Mouse (Mus musculus): ENCODE results near the gene Ttc23. TPM values are rescaled to one million over a fixed set of nuclear protein-coding genes. Genes with fewer than 3 reads are reported as not detected.

Gene Ttc23
- polyA plus RNA-seq, 1 experiment from 2014 or later = 5.4 TPM

DNA sequence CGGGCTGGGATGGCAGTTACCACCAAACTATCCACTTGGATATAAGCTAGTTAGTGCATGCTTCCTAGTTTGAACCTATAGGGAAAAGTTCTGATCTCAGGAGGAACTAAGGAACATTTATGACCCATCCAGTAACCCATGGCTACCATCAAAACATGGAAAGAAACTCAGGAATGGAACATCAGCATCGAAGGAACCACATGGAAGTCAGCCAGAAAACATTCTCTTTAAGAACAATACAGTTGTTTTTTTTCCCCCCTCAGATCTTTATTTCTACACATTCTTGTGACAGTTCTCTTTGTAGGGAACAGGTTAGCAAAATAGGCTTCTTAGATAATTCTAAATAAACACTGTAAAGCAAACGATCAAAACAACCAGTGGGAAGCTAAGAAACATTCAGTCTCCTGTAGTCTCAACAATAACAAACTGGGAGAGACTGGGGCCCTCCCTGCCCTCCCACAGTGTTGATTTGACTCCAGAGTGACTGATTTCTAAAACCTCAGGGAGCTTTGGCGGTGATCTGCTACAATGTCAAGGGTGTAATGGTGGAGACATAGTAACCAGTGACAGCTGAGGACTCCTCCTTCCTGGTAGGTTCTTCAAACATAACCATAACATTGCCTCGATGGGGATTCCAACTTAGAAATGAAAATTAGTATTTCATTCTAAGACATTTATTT lies 83.4 kb downstream of the Ttc23 start:
- Histone ChIP-seq H3K36me3 (ENCODE audit: control insufficient read depth, insufficient read depth, low read length) (no peaks in the 10 kb centered on the region), H3K27ac (ENCODE audit: low read length) (no peak overlapping the region), H3K9ac (ENCODE audit: low read depth, low read length) (no peak overlapping the region), H3K27me3 (ENCODE audit: control insufficient read depth, insufficient read depth, low read depth, low read length) (no peaks in the 10 kb centered on the region), H3K4me2 (ENCODE audit: low read length) (no peak overlapping the region), H3K9me3 (replicated peaks; ENCODE audit: control insufficient read depth, low read length, poor library complexity, severe bottlenecking) (no peaks in the 10 kb centered on the region), H3K4me3 (ENCODE audit: low read depth, low read length) (no peak overlapping the region), H3K4me1 (ENCODE audit: control insufficient read depth, insufficient read depth, low read length) (no peaks in the 10 kb centered on the region)
- WGBS = 66% methylated on average over 5 of the region's 5 CpGs
- no peak for ATAC-seq

DNA sequence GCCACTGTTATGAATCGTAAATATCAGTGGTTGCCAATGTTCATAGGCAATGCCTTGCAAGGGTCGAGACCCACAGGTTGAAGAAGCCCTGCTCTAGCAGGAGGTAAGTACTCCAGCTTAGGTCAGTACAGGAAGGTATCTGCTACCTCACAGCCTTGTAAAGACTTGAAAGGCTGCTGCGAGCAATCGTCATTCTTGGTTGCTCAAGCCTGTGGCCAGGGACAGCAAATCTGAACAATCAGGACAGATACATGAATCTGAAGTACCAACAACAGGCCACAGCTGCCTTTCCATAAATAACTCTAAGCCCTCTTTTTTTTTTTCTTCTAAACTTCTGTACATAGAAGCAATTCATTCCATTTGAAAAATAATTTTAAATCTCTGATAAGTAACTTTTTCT lies 85.1 kb downstream of the Ttc23 start:
- Histone ChIP-seq H3K4me3 (ENCODE audit: low read depth, low read length) (no peak overlapping the region), H3K4me1 (ENCODE audit: control insufficient read depth, insufficient read depth, low read length) (no peaks in the 10 kb centered on the region), H3K4me2 (ENCODE audit: low read length) (no peak overlapping the region), H3K27me3 (ENCODE audit: control insufficient read depth, insufficient read depth, low read depth, low read length) (no peaks in the 10 kb centered on the region), H3K9ac (ENCODE audit: low read depth, low read length) (no peak overlapping the region), H3K36me3 (ENCODE audit: control insufficient read depth, insufficient read depth, low read length) (no peaks in the 10 kb centered on the region), H3K9me3 (replicated peaks; ENCODE audit: control insufficient read depth, low read length, poor library complexity, severe bottlenecking) (no peaks in the 10 kb centered on the region), H3K27ac (ENCODE audit: low read length) (no peak overlapping the region)
- ATAC-seq = no peak
- 75% methylated on average over 4 of the region's 4 CpGs for WGBS

GRCm38 (mm10) chr7:67740382-67740781 lies 93.2 kb downstream of the Ttc23 start:
- H3K9ac ChIP-seq (ENCODE audit: low read depth, low read length) = no peak overlapping the region
- H3K36me3 ChIP-seq (ENCODE audit: control insufficient read depth, insufficient read depth, low read length) = no peaks in the 10 kb centered on the region
- no peak overlapping the region for H3K27ac ChIP-seq (ENCODE audit: low read length)
- H3K9me3 ChIP-seq (replicated peaks; ENCODE audit: control insufficient read depth, low read length, poor library complexity, severe bottlenecking) = no peaks in the 10 kb centered on the region
- no peak overlapping the region for H3K4me3 ChIP-seq (ENCODE audit: low read depth, low read length)
- 93% methylated on average over 4 of the region's 4 CpGs for WGBS
- H3K4me2 ChIP-seq (ENCODE audit: low read length) = no peak overlapping the region
- ATAC-seq = no peak
- no peaks in the 10 kb centered on the region for H3K4me1 ChIP-seq (ENCODE audit: control insufficient read depth, insufficient read depth, low read length)
- no peaks in the 10 kb centered on the region for H3K27me3 ChIP-seq (ENCODE audit: control insufficient read depth, insufficient read depth, low read depth, low read length)

DNA sequence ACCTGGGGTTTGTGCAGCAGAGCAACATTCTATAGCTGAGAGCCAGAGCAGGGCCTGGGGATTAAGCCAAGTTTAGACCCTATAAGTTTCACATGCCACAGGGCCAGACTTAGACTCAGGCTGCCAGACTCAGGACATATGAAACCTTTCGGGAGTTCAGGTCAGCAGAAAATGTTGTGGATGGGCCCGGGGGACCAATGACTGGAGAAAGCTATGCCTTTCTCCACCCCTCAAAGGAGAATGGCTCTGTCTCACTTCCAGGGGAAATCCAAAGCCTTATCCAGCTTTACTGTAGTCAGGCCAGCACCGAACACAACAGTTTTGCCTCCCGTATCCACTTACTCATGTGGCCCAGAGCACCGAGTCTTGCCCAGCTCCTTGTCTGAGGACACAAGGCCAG lies 93.6 kb downstream of the Ttc23 start:
- no peaks in the 10 kb centered on the region for H3K4me1 ChIP-seq (ENCODE audit: control insufficient read depth, insufficient read depth, low read length)
- no peak overlapping the region for H3K4me3 ChIP-seq (ENCODE audit: low read depth, low read length)
- no peak for ATAC-seq
- no peak overlapping the region for H3K27ac ChIP-seq (ENCODE audit: low read length)
- H3K27me3 ChIP-seq (ENCODE audit: control insufficient read depth, insufficient read depth, low read depth, low read length) = no peaks in the 10 kb centered on the region
- H3K4me2 ChIP-seq (ENCODE audit: low read length) = no peak overlapping the region
- no peak overlapping the region for H3K9ac ChIP-seq (ENCODE audit: low read depth, low read length)
- WGBS = 89% methylated on average over 5 of the region's 5 CpGs
- H3K9me3 ChIP-seq (replicated peaks; ENCODE audit: control insufficient read depth, low read length, poor library complexity, severe bottlenecking) = no peaks in the 10 kb centered on the region
- H3K36me3 ChIP-seq (ENCODE audit: control insufficient read depth, insufficient read depth, low read length) = no peaks in the 10 kb centered on the region

DNA sequence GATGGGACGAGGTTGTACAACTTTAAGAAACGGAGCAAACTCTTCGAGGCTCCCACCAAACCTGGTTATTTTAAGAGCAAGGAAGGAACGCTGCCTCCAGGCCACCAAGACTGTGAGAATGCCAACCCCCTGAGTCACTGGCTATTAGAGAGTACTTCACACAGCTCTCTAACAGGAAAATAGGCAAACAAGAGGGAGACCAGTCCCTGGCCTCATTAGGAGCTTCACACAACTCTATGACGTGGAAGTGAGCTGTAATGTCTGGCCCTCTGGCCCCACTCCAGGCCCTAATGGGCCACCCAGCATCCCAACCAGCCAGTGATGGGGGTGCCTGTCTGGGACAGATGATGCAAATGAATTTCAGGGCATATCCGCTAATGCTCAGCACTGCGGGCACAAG lies 94.5 kb downstream of the Ttc23 start:
- no peaks in the 10 kb centered on the region for H3K27me3 ChIP-seq (ENCODE audit: control insufficient read depth, insufficient read depth, low read depth, low read length)
- H3K4me2 ChIP-seq (ENCODE audit: low read length) = no peak overlapping the region
- 87% methylated on average over 7 of the region's 7 CpGs for WGBS
- no peak overlapping the region for H3K9ac ChIP-seq (ENCODE audit: low read depth, low read length)
- no peaks in the 10 kb centered on the region for H3K36me3 ChIP-seq (ENCODE audit: control insufficient read depth, insufficient read depth, low read length)
- no peak overlapping the region for H3K27ac ChIP-seq (ENCODE audit: low read length)
- no peaks in the 10 kb centered on the region for H3K9me3 ChIP-seq (replicated peaks; ENCODE audit: control insufficient read depth, low read length, poor library complexity, severe bottlenecking)
- H3K4me3 ChIP-seq (ENCODE audit: low read depth, low read length) = no peak overlapping the region
- no peaks in the 10 kb centered on the region for H3K4me1 ChIP-seq (ENCODE audit: control insufficient read depth, insufficient read depth, low read length)
- ATAC-seq = no peak

GRCm38 (mm10) chr7:67747731-67748305 lies 100.6 kb downstream of the Ttc23 start:
- Histone ChIP-seq H3K27ac (ENCODE audit: low read length) (no peak overlapping the region), H3K4me3 (ENCODE audit: low read depth, low read length) (no peak overlapping the region), H3K9ac (ENCODE audit: low read depth, low read length) (no peak overlapping the region), H3K36me3 (ENCODE audit: control insufficient read depth, insufficient read depth, low read length) (no peaks in the 10 kb centered on the region), H3K9me3 (replicated peaks; ENCODE audit: control insufficient read depth, low read length, poor library complexity, severe bottlenecking) (no peaks in the 10 kb centered on the region), H3K4me2 (ENCODE audit: low read length) (no peak overlapping the region), H3K27me3 (ENCODE audit: control insufficient read depth, insufficient read depth, low read depth, low read length) (no peaks in the 10 kb centered on the region), H3K4me1 (ENCODE audit: control insufficient read depth, insufficient read depth, low read length) (no peaks in the 10 kb centered on the region)
- WGBS = 92% methylated on average over 4 of the region's 4 CpGs
- no peak for ATAC-seq

GRCm38 (mm10) chr7:67749441-67750239 lies 102.4 kb downstream of the Ttc23 start:
- no peak overlapping the region for H3K4me2 ChIP-seq (ENCODE audit: low read length)
- WGBS = 73% methylated on average over 4 of the region's 4 CpGs
- no peaks in the 10 kb centered on the region for H3K4me1 ChIP-seq (ENCODE audit: control insufficient read depth, insufficient read depth, low read length)
- no peak overlapping the region for H3K4me3 ChIP-seq (ENCODE audit: low read depth, low read length)
- no peak for ATAC-seq
- no peaks in the 10 kb centered on the region for H3K27me3 ChIP-seq (ENCODE audit: control insufficient read depth, insufficient read depth, low read depth, low read length)
- no peak overlapping the region for H3K27ac ChIP-seq (ENCODE audit: low read length)
- no peak overlapping the region for H3K9ac ChIP-seq (ENCODE audit: low read depth, low read length)
- no peaks in the 10 kb centered on the region for H3K9me3 ChIP-seq (replicated peaks; ENCODE audit: control insufficient read depth, low read length, poor library complexity, severe bottlenecking)
- no peaks in the 10 kb centered on the region for H3K36me3 ChIP-seq (ENCODE audit: control insufficient read depth, insufficient read depth, low read length)

DNA sequence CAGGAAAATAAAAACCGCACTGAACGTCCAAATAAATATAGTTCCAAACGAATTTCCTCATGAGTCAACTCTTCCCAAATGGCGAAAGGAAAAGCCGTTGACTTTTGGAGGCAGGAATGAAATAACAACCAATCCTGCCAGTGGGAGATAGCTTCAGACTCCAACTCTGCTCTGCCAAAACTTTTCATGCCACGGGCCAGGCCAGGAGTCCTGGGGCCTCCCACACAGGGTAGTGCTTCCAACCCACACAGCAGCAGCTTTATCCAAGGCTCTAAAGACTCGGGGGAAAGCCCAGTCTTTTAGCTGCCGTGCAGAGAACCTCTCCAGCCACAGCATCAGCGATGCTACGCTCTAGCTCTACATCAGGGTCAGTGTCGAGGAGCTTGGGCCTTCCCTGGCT lies 107.4 kb downstream of the Ttc23 start:
- Histone ChIP-seq H3K27me3 (ENCODE audit: control insufficient read depth, insufficient read depth, low read depth, low read length) (peaks cover 7% of the 10 kb centered on the region), H3K36me3 (ENCODE audit: control insufficient read depth, insufficient read depth, low read length) (no peaks in the 10 kb centered on the region), H3K9ac (ENCODE audit: low read depth, low read length) (no peak overlapping the region), H3K27ac (ENCODE audit: low read length) (no peak overlapping the region), H3K9me3 (replicated peaks; ENCODE audit: control insufficient read depth, low read length, poor library complexity, severe bottlenecking) (no peaks in the 10 kb centered on the region), H3K4me3 (ENCODE audit: low read depth, low read length) (no peak overlapping the region), H3K4me1 (ENCODE audit: control insufficient read depth, insufficient read depth, low read length) (no peaks in the 10 kb centered on the region), H3K4me2 (ENCODE audit: low read length) (no peak overlapping the region)
- no peak for ATAC-seq
- 78% methylated on average over 11 of the region's 11 CpGs for WGBS

DNA sequence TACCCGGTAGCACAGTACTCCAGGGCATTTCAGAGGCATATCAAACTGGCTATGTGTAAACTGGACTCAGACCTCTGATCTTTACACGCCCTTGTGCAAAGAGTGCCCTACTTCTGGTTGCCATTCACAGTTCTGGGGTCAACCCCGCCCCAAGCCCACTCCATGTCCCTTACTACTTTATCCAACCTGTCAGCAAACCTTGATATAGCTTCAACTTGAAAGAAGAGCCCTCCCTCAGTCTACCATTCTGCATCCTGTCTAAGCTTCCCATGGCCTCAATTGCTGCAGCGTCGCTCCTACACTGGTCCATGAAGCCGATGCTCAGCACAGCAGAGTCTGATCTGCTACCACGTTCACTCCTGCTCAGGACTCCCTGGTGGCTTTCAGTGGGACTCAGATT lies 108.2 kb downstream of the Ttc23 start:
- Histone ChIP-seq H3K36me3 (ENCODE audit: control insufficient read depth, insufficient read depth, low read length) (no peaks in the 10 kb centered on the region), H3K9ac (ENCODE audit: low read depth, low read length) (no peak overlapping the region), H3K9me3 (replicated peaks; ENCODE audit: control insufficient read depth, low read length, poor library complexity, severe bottlenecking) (no peaks in the 10 kb centered on the region), H3K27ac (ENCODE audit: low read length) (no peak overlapping the region), H3K4me2 (ENCODE audit: low read length) (no peak overlapping the region), H3K4me3 (ENCODE audit: low read depth, low read length) (no peak overlapping the region), H3K27me3 (ENCODE audit: control insufficient read depth, insufficient read depth, low read depth, low read length) (peaks cover 7% of the 10 kb centered on the region), H3K4me1 (ENCODE audit: control insufficient read depth, insufficient read depth, low read length) (peaks cover 4% of the 10 kb centered on the region; the same call in 1 of the 2 replicates)
- no peak for ATAC-seq
- 82% methylated on average over 7 of the region's 7 CpGs for WGBS

All from midbrain, embryonic 16.5 days (tissue).